Mouse (Mus musculus): ENCODE data around the gene Il1r2.

Gene Il1r2

GRCm38 (mm10) chr1:40131631-40132030 lies 57.8 kb downstream of the Il1r2 start:
- no peak for ATAC-seq (ENCODE audit: low TSS enrichment)

- no peak for ATAC-seq (ENCODE audit: low TSS enrichment)
Observed at GRCm38 (mm10) chr1:40132721-40133120, 58.8 kb downstream of the Il1r2 start.

GRCm38 (mm10) chr1:40133567-40133966 lies 59.7 kb downstream of the Il1r2 start:
- no peak for ATAC-seq (ENCODE audit: low TSS enrichment)

- ATAC-seq (ENCODE audit: low TSS enrichment): peak; percentile 97
Observed at GRCm38 (mm10) chr1:40139798-40140532, 66.1 kb downstream of the Il1r2 start.

- no peak for ATAC-seq (ENCODE audit: low TSS enrichment)
Observed at GRCm38 (mm10) chr1:40156096-40156495, 82.2 kb downstream of the Il1r2 start.

- ATAC-seq (ENCODE audit: low TSS enrichment): no peak
Observed at GRCm38 (mm10) chr1:40163329-40163917, 89.5 kb downstream of the Il1r2 start.

GRCm38 (mm10) chr1:40164331-40164730 lies 90.5 kb downstream of the Il1r2 start:
- ATAC-seq (ENCODE audit: low TSS enrichment): no peak

GRCm38 (mm10) chr1:40167585-40167984 lies 93.7 kb downstream of the Il1r2 start:
- no peak for ATAC-seq (ENCODE audit: low TSS enrichment)

GRCm38 (mm10) chr1:40171878-40172277 lies 98.0 kb downstream of the Il1r2 start:
- ATAC-seq (ENCODE audit: low TSS enrichment): peak; percentile 100

GRCm38 (mm10) chr1:40174146-40174545 lies 100.3 kb downstream of the Il1r2 start:
- ATAC-seq (ENCODE audit: low TSS enrichment): no peak
